Mouse (Mus musculus): ENCODE data around the gene Adam10. TPM values are rescaled to one million over a fixed set of nuclear protein-coding genes. Genes with fewer than 3 reads are reported as not detected.

Gene Adam10
- polyA plus RNA-seq, 1 experiment, result 11.5 TPM

DNA sequence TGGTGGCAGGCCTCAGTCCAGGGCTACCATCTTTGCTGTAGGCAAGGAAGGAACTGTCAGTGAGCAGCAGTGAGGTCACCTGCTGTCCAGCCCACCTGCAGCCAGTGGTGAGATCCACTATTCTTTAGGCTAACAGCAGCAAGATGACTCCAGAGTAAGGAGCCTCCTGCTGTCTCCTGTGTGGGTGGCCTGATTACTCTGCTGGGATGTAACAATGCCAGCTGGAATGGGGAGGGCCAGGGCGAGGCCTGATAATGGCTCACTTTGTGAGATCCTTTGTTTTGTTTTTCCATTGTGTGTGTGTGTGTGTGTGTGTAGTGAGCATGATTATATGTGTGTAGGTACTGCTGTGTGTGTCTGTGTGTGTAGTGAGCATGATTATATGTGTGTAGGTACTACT lies 138.6 kb downstream of the Adam10 start:
- H3K27me3 ChIP-seq (ENCODE audit: control insufficient read depth), result no peaks in the 10 kb centered on the region
- TF ChIP-seq GATA1 (IDR thresholded peaks at IDR 0.05; ENCODE audit: low read length) (no peak), TAL1 (IDR thresholded peaks at IDR 0.05; ENCODE audit: low read length) (no peak)
- no peak overlapping the region for H3K4me3 ChIP-seq (replicated peaks)
- peaks cover 2% of the 10 kb centered on the region; the same call in 1 of the 2 replicates for H3K36me3 ChIP-seq (ENCODE audit: control insufficient read depth)
- H3K9me3 ChIP-seq (ENCODE audit: control insufficient read depth, low read length), result no peaks in the 10 kb centered on the region
- H3K4me1 ChIP-seq (ENCODE audit: control insufficient read depth), result peaks cover 38% of the 10 kb centered on the region

GRCm38 (mm10) chr9:70818739-70819138 lies 139.9 kb downstream of the Adam10 start:
- peaks cover 39% of the 10 kb centered on the region for H3K4me1 ChIP-seq (ENCODE audit: control insufficient read depth)
- TF ChIP-seq TAL1 (IDR thresholded peaks at IDR 0.05; ENCODE audit: low read length) (no peak), GATA1 (IDR thresholded peaks at IDR 0.05; ENCODE audit: low read length) (no peak)
- no peak overlapping the region for H3K4me3 ChIP-seq (replicated peaks)
- H3K9me3 ChIP-seq (ENCODE audit: control insufficient read depth, low read length), result peaks cover 4% of the 10 kb centered on the region
- no peaks in the 10 kb centered on the region for H3K27me3 ChIP-seq (ENCODE audit: control insufficient read depth)
- peaks cover 6% of the 10 kb centered on the region for H3K36me3 ChIP-seq (ENCODE audit: control insufficient read depth)

GRCm38 (mm10) chr9:70824103-70824502 lies 145.3 kb downstream of the Adam10 start:
- Histone ChIP-seq H3K36me3 (ENCODE audit: control insufficient read depth) (peaks cover 4% of the 10 kb centered on the region), H3K9me3 (ENCODE audit: control insufficient read depth, low read length) (peaks cover 4% of the 10 kb centered on the region), H3K27me3 (ENCODE audit: control insufficient read depth) (no peaks in the 10 kb centered on the region), H3K4me3 (replicated peaks) (no peak overlapping the region), H3K4me1 (ENCODE audit: control insufficient read depth) (peaks cover 32% of the 10 kb centered on the region)
- TF ChIP-seq GATA1 (IDR thresholded peaks at IDR 0.05; ENCODE audit: low read length), result no peak
- no peak for TF ChIP-seq TAL1 (IDR thresholded peaks at IDR 0.05; ENCODE audit: low read length)

DNA sequence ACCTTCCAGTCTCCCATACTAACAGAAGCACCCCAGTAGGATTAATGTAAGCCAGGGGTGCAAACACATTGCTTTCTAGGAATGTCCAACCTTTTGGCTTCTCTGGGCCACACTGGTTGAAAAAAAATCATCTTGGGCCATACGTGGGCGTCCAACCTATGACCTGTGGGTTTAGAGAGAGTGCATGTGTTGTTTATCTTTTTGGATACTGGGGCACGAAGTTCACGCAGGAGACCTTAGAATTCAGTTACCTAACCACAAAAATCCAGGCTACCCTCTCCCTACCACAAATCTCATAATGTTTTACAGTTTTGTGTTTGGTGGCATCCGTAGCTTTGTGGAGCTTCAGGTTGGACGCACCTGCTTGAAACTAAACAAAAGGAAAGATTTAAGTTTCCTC lies 149.1 kb downstream of the Adam10 start:
- peaks cover 47% of the 10 kb centered on the region for H3K4me1 ChIP-seq (ENCODE audit: control insufficient read depth)

More for the DNA sequence above, 149.1 kb downstream of the Adam10 start:
- Histone ChIP-seq H3K27me3 (ENCODE audit: control insufficient read depth) (no peaks in the 10 kb centered on the region), H3K36me3 (ENCODE audit: control insufficient read depth) (peaks cover 10% of the 10 kb centered on the region), H3K9me3 (ENCODE audit: control insufficient read depth, low read length) (peaks cover 3% of the 10 kb centered on the region), H3K4me3 (replicated peaks) (no peak overlapping the region)
- TF ChIP-seq GATA1 (IDR thresholded peaks at IDR 0.05; ENCODE audit: low read length) (no peak), TAL1 (IDR thresholded peaks at IDR 0.05; ENCODE audit: low read length) (no peak)

Other genes starting within 250 kb of the Adam10 start
- gene Rnf111, start 175.3 kb upstream of the Adam10 start, polyA plus RNA-seq (2012), result 0.17 and 0.18 TPM in 2 replicates
- gene Sltm, start 136.2 kb upstream of the Adam10 start, polyA plus RNA-seq (2012), result 1.3 TPM in 2 replicates
- 0.45 and 0.52 TPM in 2 replicates for gene Gm10642, start 22.7 kb upstream of the Adam10 start, polyA plus RNA-seq (2012)
- gene Mindy2, start 21.8 kb upstream of the Adam10 start, polyA plus RNA-seq (2012), result 6.4 and 6.8 TPM in 2 replicates